Mouse (Mus musculus): ENCODE measurements around the gene Coa3.

Coa3 gene

DNA sequence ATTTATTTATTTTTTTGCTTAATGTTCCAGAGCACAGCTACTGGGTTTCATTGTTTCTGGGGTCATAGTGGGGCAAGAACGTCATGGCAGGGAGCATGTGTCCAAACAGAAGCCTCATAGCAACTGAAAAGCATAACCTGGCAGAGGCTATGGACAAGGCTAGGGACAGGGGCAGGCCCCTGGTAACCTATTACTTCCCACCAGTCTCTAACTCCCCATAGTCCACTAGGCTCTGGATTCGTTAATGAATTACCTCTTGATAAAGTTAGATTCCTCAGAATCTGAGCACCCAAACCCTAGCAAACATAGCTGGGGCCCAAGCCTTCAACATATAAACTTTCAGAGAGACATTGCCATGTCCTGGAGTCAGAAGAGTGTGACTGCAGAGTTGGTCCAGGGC, 27.9 kb downstream of the Coa3 start:
- DNase-seq (ENCODE audit: low spot score), result no peak

DNA sequence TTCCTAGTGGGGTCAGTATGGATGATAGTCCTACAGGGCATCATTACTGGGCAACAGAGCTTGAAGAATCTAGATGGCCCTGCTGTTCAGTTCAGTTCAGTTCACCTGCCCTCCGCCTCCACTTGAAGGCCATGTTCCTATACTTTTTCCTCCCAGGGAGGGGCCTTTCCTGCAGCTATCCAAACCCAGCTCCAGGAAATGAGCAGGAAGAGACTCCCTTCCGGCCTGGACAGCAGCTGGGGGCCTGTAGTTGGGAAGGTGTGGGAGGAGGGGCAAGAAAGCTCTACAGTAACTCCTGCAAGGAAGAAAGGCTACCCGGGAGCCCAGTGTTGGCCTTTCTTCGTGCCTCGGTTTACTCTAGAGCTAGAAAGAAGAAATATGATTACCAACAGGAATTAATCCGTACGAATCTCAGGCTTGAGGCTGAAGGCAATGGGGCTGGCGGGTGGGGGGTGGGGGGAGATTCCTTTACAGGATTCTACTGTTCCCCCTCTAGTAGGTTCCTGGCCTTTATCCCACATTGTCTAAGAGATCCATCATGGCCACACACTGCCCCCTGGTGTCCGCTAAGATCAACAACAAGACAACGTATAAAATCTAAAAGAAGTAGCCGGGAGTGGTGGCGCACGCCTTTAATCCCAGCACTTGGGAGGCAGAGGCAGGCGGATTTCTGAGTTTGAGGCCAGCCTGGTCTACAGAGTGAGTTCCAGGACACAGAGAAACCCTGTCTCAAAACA, 30.5 kb downstream of the Coa3 start:
- no peak for DNase-seq (ENCODE audit: low spot score)

DNA sequence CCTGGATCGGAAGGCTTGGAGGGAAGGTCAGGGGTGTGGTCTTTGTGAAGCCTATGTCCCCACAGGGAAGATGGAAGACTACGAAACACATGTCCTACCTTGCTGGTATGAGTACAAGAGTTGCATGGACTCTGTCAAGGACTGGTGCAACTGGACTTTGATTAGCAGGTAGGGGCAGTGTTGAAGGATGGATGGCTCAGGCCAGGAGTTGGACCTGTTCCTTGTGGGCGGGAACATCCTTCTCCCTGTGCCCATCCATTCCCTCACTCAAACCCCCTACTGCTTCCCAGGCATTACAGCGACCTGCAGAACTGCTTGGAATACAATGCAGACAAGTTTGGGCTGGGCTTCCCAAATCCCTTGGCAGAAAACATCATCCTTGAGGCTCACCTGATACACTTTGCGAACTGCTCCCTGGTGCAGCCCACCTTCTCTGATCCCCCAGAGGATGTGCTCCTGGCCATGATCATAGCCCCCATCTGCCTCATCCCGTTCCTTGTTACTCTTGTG, 31.3 kb downstream of the Coa3 start:
- no peak for DNase-seq (ENCODE audit: low spot score)

DNA sequence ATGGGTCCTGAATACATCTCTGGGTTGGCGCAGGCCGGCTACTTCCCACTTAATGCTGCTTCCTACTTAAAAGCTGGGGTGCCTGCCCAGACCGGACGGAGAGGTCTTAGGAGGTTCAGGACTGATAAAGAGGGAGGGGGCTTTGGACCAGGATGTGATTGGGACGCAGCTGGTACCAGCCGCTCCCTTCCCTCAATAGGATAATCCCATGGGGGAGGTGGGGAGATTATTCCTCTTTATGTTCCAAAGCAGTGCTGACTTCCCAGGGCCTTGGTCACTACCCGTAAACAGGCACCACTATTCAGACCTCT, 32.3 kb downstream of the Coa3 start:
- DNase-seq (ENCODE audit: low spot score), result no peak

DNA sequence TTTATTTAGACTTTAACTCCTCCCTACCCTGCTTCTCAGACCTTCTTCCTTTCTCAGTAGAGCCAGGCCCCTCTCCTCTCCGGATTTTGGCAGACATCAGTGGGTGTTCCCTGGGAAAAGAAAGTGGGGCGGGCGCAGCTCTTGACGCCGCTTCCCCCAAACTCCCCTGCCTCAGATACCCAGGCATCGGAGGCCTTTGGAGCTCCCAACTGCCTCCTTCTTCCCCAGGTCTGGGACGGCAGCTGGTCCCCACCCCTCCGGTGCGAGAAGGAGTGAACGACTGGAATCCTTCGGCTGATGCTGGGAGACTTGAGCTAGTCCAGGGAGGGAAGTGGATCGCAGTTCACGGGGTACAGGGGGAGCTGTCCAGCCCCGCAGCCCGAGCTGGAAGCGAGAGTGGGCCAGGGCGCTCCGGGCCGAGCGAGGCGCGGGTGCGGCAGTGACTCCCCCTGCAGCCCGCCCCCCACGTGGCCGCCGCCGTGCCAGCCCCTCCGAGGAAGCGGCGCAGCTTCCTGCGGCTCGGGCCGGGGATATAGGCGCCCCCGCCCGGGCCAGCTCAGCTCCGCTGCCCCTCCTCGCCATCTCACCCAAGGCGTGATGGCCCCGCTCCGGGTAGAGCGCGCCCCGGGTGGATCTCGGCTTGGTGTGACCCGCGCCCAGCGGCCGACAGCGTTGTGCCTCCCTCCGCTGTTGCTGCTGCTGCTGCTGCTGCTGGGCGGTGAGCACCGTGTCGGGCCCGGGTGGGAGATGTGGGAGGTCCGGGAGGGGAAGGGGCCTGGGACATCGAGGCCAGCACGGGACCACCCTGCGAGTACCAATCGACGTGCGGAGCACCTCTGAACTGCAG, 32.8 kb downstream of the Coa3 start, which contains the start of gene Ramp2:
Gene Ramp2 (plus strand): TSS at position 174 of the 847 bp plus-strand sequence.
- DNase-seq (ENCODE audit: low spot score), result no peak

DNA sequence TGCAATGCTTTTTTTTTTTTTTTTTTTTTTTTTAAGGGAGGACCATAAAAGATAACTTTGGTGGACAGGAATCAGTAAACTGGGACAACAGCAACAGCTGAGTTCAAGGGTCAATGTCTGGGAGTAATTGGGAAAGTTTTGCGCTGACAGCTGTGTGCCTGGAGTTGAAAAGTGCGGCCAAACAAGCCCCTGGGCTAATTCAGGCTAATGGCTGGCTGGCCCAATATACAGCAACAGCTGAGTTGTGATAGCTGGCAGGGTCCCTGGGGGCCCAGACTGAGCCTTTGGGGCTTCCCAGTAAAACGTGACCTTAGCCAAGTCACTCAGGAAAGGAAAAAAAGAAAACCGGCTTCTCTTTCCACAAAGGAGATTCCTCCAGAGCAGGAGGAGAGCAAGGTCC, 33.8 kb downstream of the Coa3 start:
- DNase-seq (ENCODE audit: low spot score), result no peak

DNA sequence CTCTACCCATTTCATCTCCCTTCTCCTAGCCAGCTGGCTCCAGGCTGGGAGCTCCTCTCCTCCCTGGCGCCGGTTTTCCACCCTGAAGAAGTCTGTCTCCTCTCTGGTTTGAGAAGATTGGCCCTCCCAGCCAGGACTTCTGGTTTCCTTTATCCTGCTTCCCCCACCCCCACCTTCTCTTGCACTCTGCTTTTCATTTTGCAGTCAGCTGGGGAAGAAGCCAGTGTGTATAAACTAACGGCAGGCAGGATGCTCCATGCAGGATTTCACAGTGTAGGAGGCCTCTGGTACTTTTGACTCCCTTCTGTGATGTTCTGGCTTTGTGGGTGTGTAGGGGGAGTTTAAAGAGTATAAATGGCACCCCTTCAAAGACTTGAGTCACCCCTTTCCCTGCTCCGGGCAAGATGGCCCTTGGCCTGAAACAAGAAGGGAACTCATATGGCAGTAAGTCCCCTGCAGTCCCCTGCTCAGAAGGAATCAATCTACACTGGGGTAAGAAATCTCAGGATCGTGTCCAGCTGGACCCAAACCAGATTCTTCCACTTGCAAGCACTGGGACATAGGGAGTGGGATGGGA, 40.8 kb downstream of the Coa3 start:
- DNase-seq (ENCODE audit: low spot score), result no peak

DNA sequence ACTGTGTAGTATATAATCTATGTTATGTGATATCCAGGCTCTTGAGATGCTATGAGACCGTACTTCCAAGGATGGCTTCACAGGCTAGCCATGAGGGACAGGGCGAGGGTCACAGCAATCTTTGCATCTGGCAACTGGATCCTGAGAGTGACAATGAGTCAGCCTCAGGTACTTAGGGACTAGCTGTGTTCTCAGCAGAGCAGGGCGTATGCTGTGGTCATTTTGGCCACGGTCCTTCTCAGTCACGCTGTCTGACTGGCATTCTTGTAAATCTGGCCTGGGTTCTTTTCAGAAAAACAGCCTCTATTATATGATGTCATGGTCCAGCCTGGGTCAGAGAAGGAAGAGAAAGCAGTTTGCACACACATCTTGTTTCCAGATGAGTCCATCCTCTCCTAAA, 42.1 kb downstream of the Coa3 start:
- DNase-seq (ENCODE audit: low spot score), result no peak

DNA sequence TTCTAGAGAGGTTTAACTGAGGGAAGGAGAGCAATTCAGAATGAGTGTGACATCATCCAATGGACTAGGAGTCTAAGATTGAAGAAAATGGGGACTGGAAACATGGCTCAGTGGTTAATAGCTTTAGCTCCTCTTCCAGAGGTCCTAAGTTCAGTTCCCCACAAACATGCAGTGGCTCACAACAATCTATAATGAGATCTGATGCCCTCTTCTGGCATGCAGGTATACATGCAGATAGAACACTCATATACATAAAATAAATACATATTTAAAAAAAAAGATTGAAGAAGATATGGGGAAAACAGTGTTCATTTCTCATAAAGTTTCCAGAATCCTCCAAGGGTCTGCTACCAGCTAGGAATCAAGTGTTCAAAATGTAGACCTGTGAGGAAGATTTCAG, 43.5 kb downstream of the Coa3 start:
- DNase-seq (ENCODE audit: low spot score), result no peak

DNA sequence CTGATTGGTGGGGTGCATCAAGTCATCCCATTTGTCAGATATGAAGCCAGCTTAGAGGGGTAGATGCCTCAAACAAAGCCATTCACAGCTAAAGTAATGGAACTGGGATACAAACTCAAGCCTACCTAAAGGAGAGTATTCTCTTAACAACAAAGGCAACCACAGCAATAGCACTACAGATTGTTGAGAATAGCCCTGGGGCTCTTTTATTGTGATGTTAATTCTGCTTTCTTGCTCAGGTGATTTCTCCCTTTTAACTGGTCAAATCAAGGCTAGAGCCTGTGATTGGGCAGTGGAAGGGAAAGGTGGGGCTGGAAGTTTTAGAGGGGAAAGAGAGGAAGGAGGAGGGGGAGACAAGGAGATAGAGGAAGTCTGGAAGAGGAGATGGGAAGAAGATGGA, 44.8 kb downstream of the Coa3 start:
- DNase-seq (ENCODE audit: low spot score), result no peak

DNA sequence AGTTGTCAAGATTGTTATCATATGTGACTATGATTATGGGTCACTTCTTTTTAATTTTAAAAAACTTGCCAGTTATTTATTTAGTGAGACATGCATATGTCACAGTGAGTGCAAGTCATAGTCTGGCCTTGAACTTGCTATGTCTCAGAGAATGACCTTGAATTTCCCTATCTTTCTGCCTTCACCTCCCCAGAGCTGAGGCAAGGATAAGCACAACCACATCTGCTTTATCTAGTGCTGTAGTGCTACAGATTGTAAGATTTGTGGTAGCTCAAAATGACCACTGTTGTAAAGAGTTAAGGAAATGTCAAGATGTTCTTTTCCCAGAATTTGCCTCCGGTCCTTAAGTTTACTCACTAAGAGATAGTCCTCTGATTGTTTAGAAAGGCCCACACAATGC, 45.7 kb downstream of the Coa3 start:
- DNase-seq (ENCODE audit: low spot score), result no peak

DNA sequence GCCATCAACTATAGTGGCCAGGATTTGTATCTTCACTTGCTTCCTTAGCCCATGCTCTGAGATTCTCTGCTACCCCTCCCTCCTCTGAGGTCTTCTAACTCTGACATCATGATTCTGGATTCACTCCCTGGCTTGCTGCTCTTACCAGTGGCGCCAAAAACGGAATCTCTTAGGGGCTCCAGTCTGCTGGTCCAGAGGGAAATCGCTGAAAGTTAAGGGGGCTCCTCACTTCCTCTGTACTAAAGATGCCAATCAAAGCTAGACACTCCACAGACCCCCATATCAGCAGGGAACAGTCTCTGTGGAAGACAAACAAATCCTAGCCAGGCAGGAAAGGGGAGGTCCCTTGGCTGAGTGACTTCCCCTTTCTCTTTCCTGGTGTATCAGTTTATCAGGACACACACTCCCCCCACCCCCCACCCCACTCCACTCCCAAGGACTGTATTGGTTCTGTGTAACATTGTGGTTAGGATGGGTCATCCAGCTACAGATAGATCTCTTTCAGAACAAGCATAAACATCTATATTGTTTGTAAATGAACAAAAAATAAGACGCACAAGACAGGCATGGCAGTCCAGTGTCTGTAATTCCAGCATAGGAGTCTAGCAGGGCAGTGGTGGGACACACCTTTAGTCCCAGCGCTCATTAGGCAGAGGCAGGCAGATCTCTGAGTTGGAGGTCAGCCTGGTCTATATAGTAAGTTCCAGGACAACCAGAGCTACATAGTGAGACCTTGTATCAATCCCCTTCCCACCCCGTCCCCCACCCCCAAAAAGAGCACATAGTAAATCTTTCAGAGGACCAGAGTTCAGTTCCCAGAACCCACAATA, 46.7 kb downstream of the Coa3 start:
- DNase-seq (ENCODE audit: low spot score), result no peak

DNA sequence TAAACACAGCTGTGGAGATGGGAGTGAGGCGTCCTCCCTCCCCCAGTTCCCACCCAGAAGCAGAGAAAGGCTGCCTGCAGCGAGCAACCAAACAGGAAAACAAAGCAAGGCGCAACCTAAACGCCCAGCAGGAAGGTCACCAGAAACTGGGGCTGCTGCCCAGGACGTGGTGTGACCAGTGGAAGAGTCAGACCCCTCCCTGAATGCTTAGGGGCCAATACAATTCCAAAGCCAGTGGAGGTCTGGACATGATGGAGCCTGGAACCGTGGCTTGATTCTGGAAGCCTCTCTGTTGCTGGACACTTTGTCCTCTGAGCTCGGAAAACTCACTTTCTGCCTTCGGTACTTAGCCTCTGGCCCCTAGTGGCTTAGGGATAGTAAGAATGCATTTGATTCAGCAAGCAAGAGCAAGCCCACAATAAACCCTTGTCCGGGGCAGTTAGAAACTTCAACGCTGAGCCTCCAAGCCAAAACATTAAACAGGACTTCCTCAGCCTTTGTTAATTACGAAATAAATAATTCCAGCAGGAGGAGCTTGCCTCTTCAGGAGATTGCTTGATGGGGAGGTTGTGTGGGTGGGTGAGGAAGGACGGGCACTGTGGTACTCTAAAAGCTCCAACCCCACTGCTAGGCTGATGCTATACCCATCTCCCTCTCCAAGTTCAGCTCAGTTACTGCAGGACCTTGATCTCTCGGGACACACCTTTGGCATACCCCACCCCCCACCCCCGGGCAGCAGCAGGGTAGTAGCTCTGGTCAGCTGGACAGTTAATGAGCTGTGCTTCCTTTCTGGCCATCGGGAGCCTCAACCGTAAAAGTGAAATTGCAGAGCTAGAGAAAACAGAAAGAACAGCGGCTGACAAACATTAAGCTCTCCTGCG, 47.7 kb downstream of the Coa3 start:
- DNase-seq (ENCODE audit: low spot score), result no peak

DNA sequence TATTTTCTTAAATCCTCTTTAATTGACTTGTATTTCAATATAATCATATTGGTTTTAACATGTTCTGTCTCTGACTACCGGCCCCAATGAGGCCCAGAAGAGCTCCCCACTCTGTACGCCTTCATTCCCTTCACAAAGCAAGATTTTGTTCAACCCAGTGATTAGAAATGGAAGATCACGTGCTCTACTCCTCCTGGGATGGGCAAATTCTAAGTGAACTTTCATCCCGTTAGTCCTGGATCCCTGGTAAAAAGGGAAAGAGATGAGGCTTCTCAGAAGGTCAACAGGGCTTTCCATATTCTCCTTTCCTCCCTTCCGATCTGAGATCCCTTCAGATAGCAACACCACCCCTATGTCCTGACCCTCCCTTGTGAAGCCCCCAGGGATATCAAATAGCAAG, 48.4 kb downstream of the Coa3 start:
- no peak for DNase-seq (ENCODE audit: low spot score)

DNA sequence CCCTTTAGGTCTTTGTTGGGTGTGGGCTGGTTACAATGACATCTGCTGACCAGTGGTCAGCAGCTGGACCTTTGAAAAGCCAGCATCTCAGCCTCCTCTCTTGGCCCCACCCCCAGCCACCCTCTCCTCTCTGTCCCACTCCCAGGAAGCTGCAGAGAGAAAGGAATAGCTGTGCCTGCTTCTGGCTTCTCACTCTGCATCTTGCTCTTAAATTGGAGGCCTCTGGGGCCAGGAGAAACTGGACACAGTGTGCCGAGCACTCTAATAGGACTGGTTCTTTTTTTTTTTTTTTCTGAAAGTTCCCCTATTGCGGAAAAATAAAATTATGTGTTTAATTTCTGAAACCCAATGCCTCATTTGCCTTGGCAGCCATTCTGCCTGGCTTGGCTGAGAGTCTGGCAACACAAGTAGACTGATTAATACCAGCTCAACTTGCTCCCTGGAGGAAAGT, 48.8 kb downstream of the Coa3 start:
- no peak for DNase-seq (ENCODE audit: low spot score)

DNA sequence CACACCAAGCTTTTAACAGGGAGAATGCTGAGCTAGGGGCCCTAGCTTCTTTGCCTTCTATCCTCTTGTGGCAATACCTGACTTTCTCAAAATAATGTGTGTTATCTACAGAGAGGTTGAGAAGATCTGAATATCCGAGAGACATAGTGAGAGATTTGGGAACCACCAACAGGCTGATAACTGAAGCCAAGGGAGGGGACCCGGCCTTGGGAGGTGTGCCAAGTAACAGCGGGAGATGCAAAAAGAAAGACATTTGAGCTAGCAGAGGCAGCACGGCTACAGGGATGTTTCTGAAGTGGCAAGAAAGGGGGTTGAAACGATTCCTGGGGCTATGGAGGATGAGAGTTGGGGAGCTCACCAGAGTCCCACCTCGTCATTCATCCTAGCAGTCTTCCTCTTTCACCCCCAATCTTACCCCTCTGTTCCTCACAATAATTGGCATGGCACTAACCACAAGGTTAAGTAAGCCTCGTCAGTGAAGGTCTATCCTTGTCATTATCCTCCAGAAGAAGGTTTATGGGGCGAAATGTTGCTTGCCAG, 49.5 kb downstream of the Coa3 start:
- DNase-seq (ENCODE audit: low spot score), result no peak

All from urinary bladder, postnatal 10 days (tissue).